Mouse (Mus musculus) midbrain, embryonic 16.5 days (tissue): ENCODE results near the gene Rpl10a. TPM values are rescaled to one million over a fixed set of nuclear protein-coding genes. Genes with fewer than 3 reads are reported as not detected.
A peak's percentile ranks its signal among the peaks of the same experiment; 100 is the strongest.
"Not testable (repeated sequence)": the region's sequence is repeated elsewhere in the genome, so short reads cannot be mapped to it uniquely, and the experiment has no call there.

ENCODE experiments used
- ATAC-seq: fragments of 200-750 bp; cut with Nextera tagmentation; 2 replicates; pipeline ENCODE4 v1.8.0; 2017; ENCODE audit warnings: moderate TSS enrichment
- H3K27ac ChIP-seq: fragments of 300-500 bp; sonication (generic); 2 replicates; pipeline ENCODE4 v1.5.1; 2014; ENCODE audit warnings: mild to moderate bottlenecking, low read length, mixed read lengths
- H3K27me3 ChIP-seq: fragments of 300-500 bp; sonication (generic); 2 replicates; pipeline ENCODE4 v1.6.1; 2014; ENCODE audit warnings: low read depth, low read length, mixed read lengths; ENCODE audit not compliant: control insufficient read depth, insufficient read depth
- H3K36me3 ChIP-seq: fragments of 300-500 bp; sonication (generic); 2 replicates; pipeline ENCODE4 v1.6.1; 2014; ENCODE audit warnings: mild to moderate bottlenecking, low read length, moderate library complexity, mixed read lengths; ENCODE audit not compliant: control insufficient read depth, insufficient read depth
- H3K4me1 ChIP-seq: fragments of 300-500 bp; sonication (generic); 2 replicates; pipeline ENCODE4 v1.6.1; 2014; ENCODE audit warnings: mild to moderate bottlenecking, low read length, mixed read lengths; ENCODE audit not compliant: control insufficient read depth, insufficient read depth
- H3K4me2 ChIP-seq: fragments of 300-500 bp; sonication (generic); 2 replicates; pipeline ENCODE4 v1.6.1; 2014; ENCODE audit warnings: mild to moderate bottlenecking, low read length, mixed read lengths
- H3K4me3 ChIP-seq: fragments of 300-500 bp; sonication (generic); 2 replicates; pipeline ENCODE4 v1.5.1; 2014; ENCODE audit warnings: low read depth, mild to moderate bottlenecking, low read length, moderate library complexity, mixed read lengths
- H3K9ac ChIP-seq: fragments of 300-500 bp; sonication (generic); 2 replicates; pipeline ENCODE4 v1.6.1; 2014; ENCODE audit warnings: low read depth, low read length, mixed read lengths
- H3K9me3 ChIP-seq: fragments of 300-500 bp; sonication (generic); replicated peaks from 2 replicates; pipeline ENCODE4 v1.6.1; 2014; ENCODE audit warnings: mild to moderate bottlenecking, low read length, mixed read lengths; ENCODE audit not compliant: control insufficient read depth, poor library complexity, severe bottlenecking
- WGBS: fragments of 180-500 bp; shearing (Covaris S2); extraction: QIAGEN DNeasy Blood & Tissue Kit; methylation state at CpG from one replicate; pipeline ENCODE4 v1.1.7; 2014; 5-methylcytosine and 5-hydroxymethylcytosine counted together
- polyA plus RNA-seq: library from polyadenylated mRNA; unstranded; fragments of >200 nt; fragmentation: Nextera tagmentation; extraction: Ambion mirVana; gene quantifications from 2 replicates; pipeline ENCODE4 v1.2.1, GENCODE M21; 2015

The Rpl10a gene
- polyA plus RNA-seq, 1 experiment from 2014 or later, result 312 TPM

DNA sequence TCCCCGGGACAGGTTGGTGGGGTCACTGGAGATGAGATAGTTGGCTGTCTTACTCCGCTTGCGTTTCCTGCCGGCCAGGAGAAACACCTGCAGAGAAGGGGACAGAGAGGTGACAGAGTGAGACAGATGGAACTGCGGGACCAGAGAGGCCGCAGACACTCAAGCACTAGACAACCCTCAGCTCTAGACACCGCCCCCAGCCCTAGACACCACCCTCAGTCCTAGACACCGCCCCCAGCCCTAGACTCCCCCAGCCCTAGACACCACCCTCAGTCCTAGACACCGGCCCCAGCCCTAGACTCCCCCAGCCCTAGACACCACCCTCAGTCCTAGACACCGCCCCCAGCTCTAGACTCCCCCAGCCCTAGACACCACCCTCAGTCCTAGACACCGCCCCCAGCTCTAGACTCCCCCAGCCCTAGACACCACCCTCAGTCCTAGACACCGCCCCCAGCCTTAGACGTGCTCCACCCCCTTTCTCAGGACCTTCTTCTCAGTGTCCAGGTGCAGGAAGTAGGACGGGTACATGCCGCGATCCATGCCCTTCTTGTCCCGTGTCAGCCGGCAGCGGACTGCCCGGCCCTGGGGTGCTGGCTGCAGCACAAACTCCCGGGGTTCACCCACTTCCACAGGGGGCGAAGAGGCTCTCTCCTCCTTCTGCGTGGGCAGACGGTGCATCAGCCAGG is 30.4 kb downstream of the Rpl10a start:
- not testable (repeated sequence) for H3K9me3 ChIP-seq, H3K36me3 ChIP-seq, H3K4me2 ChIP-seq, H3K4me3 ChIP-seq, H3K9ac ChIP-seq, H3K4me1 ChIP-seq, H3K27ac ChIP-seq, ATAC-seq
- 9% methylated on average over 23 of the region's 24 CpGs for WGBS
- peaks cover 30% of the 10 kb centered on the region for H3K27me3 ChIP-seq

DNA sequence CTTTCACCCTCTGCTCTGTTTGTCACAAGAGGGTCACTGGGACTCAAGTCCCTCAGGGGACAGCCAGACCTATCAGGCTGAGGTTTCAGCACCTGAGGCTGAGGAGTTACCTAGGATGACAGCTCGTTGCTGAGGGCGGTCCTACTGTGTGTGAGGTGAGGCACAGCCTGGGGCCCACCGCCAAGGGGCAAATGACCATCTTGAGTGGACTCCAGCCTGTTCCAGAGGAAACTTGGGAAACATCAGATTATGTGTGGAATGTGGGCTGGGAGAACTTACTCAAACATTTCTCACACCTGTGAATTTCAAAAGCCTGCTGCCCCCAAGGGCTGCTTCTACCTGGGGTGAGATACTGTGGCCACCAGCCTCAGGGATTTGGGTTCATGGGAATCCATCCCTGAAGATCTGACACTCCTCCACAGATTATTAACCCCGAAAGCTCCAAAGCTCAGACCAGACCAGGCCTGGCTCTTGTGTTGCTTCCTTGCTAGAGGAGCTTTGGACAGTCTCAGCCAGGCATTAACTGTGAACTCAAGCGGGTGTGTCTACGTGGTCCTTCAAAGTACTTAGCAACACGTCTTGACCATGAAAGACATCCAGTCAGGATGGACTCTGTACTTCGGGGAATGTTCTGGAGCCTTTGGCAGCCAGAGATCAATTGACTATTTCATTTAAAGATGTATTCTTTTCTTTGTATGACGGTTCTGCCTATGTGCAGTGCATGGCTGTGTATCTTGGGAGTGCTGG is 32.4 kb downstream of the Rpl10a start:
- WGBS, result 84% methylated on average over 9 of the region's 9 CpGs
- Histone ChIP-seq H3K9me3 (no peaks in the 10 kb centered on the region), H3K4me3 (no peak overlapping the region), H3K4me2 (no peak overlapping the region), H3K4me1 (peaks cover 17% of the 10 kb centered on the region), H3K9ac (no peak overlapping the region), H3K27ac (no peak overlapping the region), H3K36me3 (no peaks in the 10 kb centered on the region), H3K27me3 (peaks cover 47% of the 10 kb centered on the region)
- no peak for ATAC-seq

DNA sequence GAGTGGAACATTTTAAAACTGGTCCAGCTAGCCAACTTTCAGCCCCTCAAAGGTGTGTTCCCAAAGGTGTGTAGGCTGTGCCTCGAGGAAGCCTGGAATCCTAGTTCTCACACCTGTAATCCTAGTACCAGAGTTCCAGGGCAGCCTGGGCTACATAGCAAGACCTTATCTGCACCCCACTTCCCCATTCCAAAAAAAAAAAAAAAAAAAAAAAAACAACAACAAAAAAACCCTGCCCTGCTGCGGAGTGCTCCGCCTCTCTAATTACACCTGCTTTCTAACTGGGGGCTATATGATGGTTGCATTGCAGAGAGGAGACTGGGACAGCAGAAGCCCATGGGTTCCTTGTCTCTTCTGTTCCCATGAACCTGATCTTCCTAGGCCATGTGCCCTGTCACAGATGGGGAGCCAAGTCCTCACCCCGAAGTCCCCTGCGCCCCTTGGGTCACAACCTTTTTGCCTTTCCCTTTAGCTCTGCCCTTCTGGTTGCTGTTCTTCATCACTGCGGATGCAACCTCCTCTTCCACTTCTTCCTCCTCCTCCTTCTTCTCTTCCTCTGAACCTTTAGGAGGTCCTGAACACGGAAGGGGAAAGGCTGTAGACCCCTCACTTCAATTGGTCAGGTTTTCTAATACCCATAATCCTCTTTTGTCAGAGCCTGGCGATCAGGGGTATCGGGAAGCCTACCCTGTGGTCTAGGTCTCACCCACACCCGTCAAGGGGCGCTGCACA is 33.8 kb downstream of the Rpl10a start:
- WGBS, result 40% methylated on average over 11 of the region's 11 CpGs
- H3K36me3 ChIP-seq, result no peaks in the 10 kb centered on the region
- H3K4me3 ChIP-seq, result peak overlapping the region; percentile 22
- H3K9ac ChIP-seq, result no peak overlapping the region
- no peak for ATAC-seq
- no peak overlapping the region for H3K27ac ChIP-seq
- peak overlapping the region; percentile 51 for H3K4me2 ChIP-seq
- H3K9me3 ChIP-seq, result no peaks in the 10 kb centered on the region
- H3K4me1 ChIP-seq, result peaks cover 17% of the 10 kb centered on the region
- H3K27me3 ChIP-seq, result peaks cover 47% of the 10 kb centered on the region

DNA sequence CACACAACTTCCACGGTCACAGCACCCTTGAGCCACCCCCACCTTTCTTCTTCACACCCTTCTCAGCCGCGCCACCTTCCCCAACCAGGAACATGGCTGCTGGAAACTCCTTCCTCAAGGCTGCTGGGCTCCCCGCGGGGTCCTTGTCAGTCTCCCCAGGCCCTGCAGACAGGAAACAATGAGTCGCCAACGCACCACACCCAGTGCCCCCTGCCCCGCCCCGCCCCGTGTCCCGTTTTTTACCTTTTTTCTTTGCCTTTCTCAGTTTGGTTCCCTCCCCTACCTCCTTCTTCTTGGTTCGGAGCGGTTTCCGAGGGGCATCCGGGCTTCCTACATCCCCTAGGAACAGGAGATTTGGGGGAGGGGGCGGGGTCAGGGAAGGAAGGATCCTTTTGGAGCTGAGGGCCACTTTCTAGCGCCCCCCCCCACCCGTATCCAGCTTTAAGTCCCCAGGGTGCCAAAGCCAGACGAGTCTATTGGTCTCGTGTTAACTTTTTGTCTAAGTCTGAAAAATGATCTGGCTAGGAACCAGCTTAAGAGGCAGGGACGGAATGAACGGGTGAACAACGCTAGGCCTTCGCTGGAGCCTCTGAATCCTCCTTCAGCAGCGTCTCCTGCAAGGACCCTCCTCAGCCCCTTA is 34.5 kb downstream of the Rpl10a start:
- Histone ChIP-seq H3K9me3 (no peaks in the 10 kb centered on the region), H3K27ac (no peak overlapping the region), H3K4me2 (peak overlapping the region; percentile 51), H3K36me3 (no peaks in the 10 kb centered on the region), H3K4me1 (peaks cover 17% of the 10 kb centered on the region), H3K4me3 (peak overlapping the region; percentile 22), H3K27me3 (peaks cover 47% of the 10 kb centered on the region), H3K9ac (no peak overlapping the region; the same call in 1 of the 2 replicates)
- WGBS, result 2% methylated on average over 25 of the region's 25 CpGs
- ATAC-seq, result no peak

DNA sequence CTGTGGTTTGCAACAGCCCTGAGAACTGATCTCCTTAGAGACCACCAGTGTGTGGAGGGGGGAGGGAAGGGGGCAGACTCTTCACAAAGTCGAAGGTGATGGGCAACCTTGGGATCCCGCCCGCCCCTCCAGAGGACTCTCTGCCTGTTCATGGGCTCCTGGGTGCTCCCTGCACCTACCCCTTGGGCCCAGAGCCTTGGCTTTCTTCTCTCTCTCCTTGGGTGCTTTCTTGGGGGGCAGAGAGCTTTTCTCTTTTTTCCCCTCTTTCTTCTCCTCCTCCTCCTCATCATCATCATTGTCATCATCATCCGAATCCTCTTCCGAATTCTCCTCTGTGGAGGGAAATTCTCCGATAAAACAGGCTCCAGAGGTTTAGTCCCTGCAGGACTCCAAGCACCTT is 35.2 kb downstream of the Rpl10a start:
- H3K4me2 ChIP-seq, result no peak overlapping the region
- H3K9me3 ChIP-seq, result no peaks in the 10 kb centered on the region
- no peak overlapping the region for H3K9ac ChIP-seq
- H3K27ac ChIP-seq, result no peak overlapping the region
- no peak overlapping the region for H3K4me3 ChIP-seq
- no peaks in the 10 kb centered on the region for H3K36me3 ChIP-seq
- peaks cover 17% of the 10 kb centered on the region for H3K4me1 ChIP-seq
- ATAC-seq, result no peak
- 11% methylated on average over 6 of the region's 6 CpGs for WGBS
- H3K27me3 ChIP-seq, result peaks cover 42% of the 10 kb centered on the region

DNA sequence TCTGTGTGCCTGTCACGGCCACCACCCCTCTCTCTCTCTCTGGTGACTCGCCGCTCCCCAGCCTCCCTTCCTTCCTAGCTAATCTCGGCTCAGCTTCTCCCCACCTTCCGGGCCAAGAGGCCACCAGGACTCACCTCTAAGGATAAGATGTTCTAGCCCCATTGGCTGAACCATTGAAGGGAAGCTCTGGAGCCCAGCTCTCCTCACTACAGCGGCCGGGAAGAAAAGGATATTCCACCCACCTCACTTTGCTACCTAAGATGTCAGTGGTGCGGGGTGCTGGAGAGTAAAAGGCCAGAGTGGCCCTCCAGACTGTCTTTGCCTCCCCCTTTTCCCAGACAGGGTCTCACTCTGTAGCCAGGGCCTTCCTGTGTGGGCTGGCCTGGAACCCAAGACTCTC is 36.9 kb downstream of the Rpl10a start, which contains the start of gene Tulp1:
Tulp1 (minus strand) TSS at position 101 of the 400 bp plus-strand sequence.
- Histone ChIP-seq H3K4me1 (peaks cover 17% of the 10 kb centered on the region), H3K27ac (no peak within 1 kb of the TSS), H3K9me3 (no peaks in the 10 kb centered on the region), H3K36me3 (no peaks in the 10 kb centered on the region), H3K27me3 (peaks cover 31% of the 10 kb centered on the region), H3K4me2 (peak within 1 kb of the TSS; percentile 33; the same call in 1 of the 2 replicates), H3K4me3 (0 out of 2 replicates have a peak within 1 kb of the TSS, but pooled peaks have one; percentile 16), H3K9ac (no peak within 1 kb of the TSS)
- ATAC-seq, result no peak
- 25% methylated on average over 8 of the region's 8 CpGs for WGBS

DNA sequence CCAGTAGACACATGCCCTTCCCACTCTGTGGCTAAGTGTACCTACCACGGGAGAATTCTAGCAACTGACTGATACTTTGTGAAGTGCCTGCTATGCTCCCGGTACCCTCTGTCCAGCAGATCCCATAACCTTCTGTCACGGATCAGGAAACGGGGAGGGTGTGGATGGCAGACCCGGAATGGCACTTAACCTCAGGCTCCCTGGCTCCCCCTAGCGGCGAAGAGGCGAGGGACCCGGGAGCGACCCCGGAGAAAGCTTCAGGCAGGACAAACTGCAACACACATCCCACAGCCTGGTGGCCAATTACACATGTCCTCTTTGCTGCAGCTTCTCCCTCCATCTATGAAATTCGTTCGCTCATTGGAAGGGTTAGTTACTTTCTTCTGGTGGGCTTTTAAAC is 40.2 kb downstream of the Rpl10a start:
- H3K9me3 ChIP-seq, result no peaks in the 10 kb centered on the region
- H3K4me2 ChIP-seq, result no peak overlapping the region
- H3K27me3 ChIP-seq, result peaks cover 23% of the 10 kb centered on the region
- H3K27ac ChIP-seq, result no peak overlapping the region
- ATAC-seq, result no peak
- H3K9ac ChIP-seq, result no peak overlapping the region
- 4% methylated on average over 13 of the region's 13 CpGs for WGBS
- no peaks in the 10 kb centered on the region for H3K36me3 ChIP-seq
- H3K4me1 ChIP-seq, result peaks cover 8% of the 10 kb centered on the region
- no peak overlapping the region for H3K4me3 ChIP-seq

DNA sequence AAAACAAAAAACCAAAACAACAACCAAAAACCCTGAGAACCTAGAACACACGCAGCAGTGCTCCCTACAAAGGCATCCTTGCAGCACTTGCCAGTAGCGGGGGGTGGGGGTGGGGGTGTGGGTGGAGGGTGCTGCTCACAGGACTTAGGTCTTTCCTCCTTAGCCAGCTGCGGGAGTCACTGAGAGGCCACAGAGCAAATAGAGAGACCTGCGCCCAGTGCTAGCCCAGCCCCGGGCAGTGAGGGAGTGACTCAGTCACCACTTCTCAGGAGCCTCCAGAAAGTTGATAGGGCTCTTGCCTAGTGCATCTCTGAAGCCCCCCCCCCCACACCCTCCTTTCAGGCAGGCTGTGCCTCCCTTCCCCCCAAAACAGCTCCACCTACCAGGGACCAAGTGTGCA is 40.8 kb downstream of the Rpl10a start:
- H3K9me3 ChIP-seq, result no peaks in the 10 kb centered on the region
- no peaks in the 10 kb centered on the region for H3K36me3 ChIP-seq
- no peak for ATAC-seq
- no peak overlapping the region for H3K9ac ChIP-seq
- peaks cover 5% of the 10 kb centered on the region for H3K4me1 ChIP-seq
- no peak overlapping the region for H3K4me3 ChIP-seq
- H3K4me2 ChIP-seq, result no peak overlapping the region
- H3K27ac ChIP-seq, result no peak overlapping the region
- H3K27me3 ChIP-seq, result peaks cover 17% of the 10 kb centered on the region
- WGBS, result 74% methylated on average over 4 of the region's 5 CpGs
